Mouse (Mus musculus) G1E (cell line): ENCODE results near the gene Hist1h4m. TPM values are rescaled to one million over a fixed set of nuclear protein-coding genes. Genes with fewer than 3 reads are reported as not detected.
"Not testable (repeated sequence)": the region's sequence is repeated elsewhere in the genome, so short reads cannot be mapped to it uniquely, and the experiment has no call there.

Experiments
- ATAC-seq: 2 replicates; pipeline ENCODE4 v1.8.0; 2016; ENCODE audit warnings: mild to moderate bottlenecking; ENCODE audit not compliant: insufficient number of reproducible peaks, poor library complexity, low FRiP score, severe bottlenecking; ENCODE audit errors: extremely low read depth
- DNase-seq: peaks from one replicate; pipeline ENCODE4 v3.0.0; 2012; ENCODE audit warnings: low spot score
- H3K27me3 ChIP-seq: 2 replicates; pipeline ENCODE4 v1.6.1; 2012; ENCODE audit warnings: mild to moderate bottlenecking, low read length, inconsistent platforms; ENCODE audit not compliant: insufficient read depth
- H3K36me3 ChIP-seq: replicated peaks from 2 replicates; pipeline ENCODE3; 2012; ENCODE audit warnings: mild to moderate bottlenecking, inconsistent platforms
- H3K4me1 ChIP-seq: 2 replicates; pipeline ENCODE4 v1.6.1; 2012; ENCODE audit warnings: low read depth, low read length, inconsistent platforms, mixed read lengths; ENCODE audit not compliant: insufficient read depth
- H3K4me3 ChIP-seq: 2 replicates; pipeline ENCODE4 v1.5.1; 2012; ENCODE audit warnings: low read depth, mild to moderate bottlenecking, inconsistent platforms, low read length, moderate library complexity, mixed read lengths
- H3K9me3 ChIP-seq: replicated peaks from 2 replicates; pipeline ENCODE4 v1.6.1; 2012; ENCODE audit warnings: inconsistent platforms
- CTCF ChIP-seq: IDR thresholded peaks from 2 replicates; pipeline ENCODE4 v1.5.1; 2012; ENCODE audit warnings: low read depth, low read length, inconsistent platforms, mixed read lengths
- GATA1 ChIP-seq: IDR thresholded peaks from 2 replicates; pipeline ENCODE4 v1.6.1; 2012; ENCODE audit warnings: borderline replicate concordance, low read length, inconsistent platforms, mixed read lengths
- GATA2 ChIP-seq: IDR thresholded peaks from 2 replicates; pipeline ENCODE4 v1.6.1; 2012; ENCODE audit warnings: low read depth, low read length, inconsistent platforms, borderline replicate concordance
- POLR2AphosphoS5 ChIP-seq: IDR thresholded peaks from 2 replicates; pipeline ENCODE4 v1.6.1; 2012; ENCODE audit warnings: low read depth, low read length, inconsistent platforms; ENCODE audit not compliant: insufficient replicate concordance
- TAL1 ChIP-seq: conservative IDR thresholded peaks from 2 replicates; pipeline ENCODE4 v1.6.1; 2012; ENCODE audit warnings: low read depth, low read length, inconsistent platforms, mixed read lengths
- polyA plus RNA-seq: library from polyadenylated mRNA; stranded (reverse); fragments of >175 nt; gene quantifications from 2 replicates; pipeline ENCODE4 v1.2.3, GENCODE M21; 2012
- total RNA-seq, 2 experiments: library from RNA; stranded (forward) in 1 of 2; stranded (reverse) in 1 of 2; fragments of 200-1000 nt in 1 of 2; fragments of >200 nt in 1 of 2; fragmentation: Nextera tagmentation in 1 of 2; gene quantifications; 2 replicates each; pipeline ENCODE4 v1.2.3; 2014 to 2017

Gene Hist1h4m
- total and polyA plus RNA-seq, 3 experiments, result 94.6 to 203 TPM; not detected in 1

- not testable (repeated sequence) for H3K27me3 ChIP-seq, DNase-seq, H3K9me3 ChIP-seq, H3K4me3 ChIP-seq, H3K36me3 ChIP-seq
- H3K4me1 ChIP-seq, result peaks cover 13% of the 10 kb centered on the region; the same call in 1 of the 2 replicates
- peak; percentile 28; the same call in 1 of the 2 replicates for ATAC-seq
Measured at GRCm38 (mm10) chr13:21820082-21820890, 8.7 kb downstream of the Hist1h4m start.

- TF ChIP-seq POLR2AphosphoS5, result no peak
- no peak for TF ChIP-seq TAL1
- no peak for TF ChIP-seq GATA2
- no peak for TF ChIP-seq GATA1
- no peak for TF ChIP-seq CTCF
- Histone ChIP-seq H3K9me3 (no peaks in the 10 kb centered on the region), H3K4me1 (peaks cover 9% of the 10 kb centered on the region; the same call in 1 of the 2 replicates), H3K36me3 (no peaks in the 10 kb centered on the region), H3K27me3 (no peaks in the 10 kb centered on the region), H3K4me3 (no peak overlapping the region)
- ATAC-seq (no peak), DNase-seq (no peak)
Measured at GRCm38 (mm10) chr13:21828511-21828910, 17.0 kb downstream of the Hist1h4m start.

GRCm38 (mm10) chr13:21830344-21830743 is 18.8 kb downstream of the Hist1h4m start:
- peaks cover 6% of the 10 kb centered on the region; the same call in 1 of the 2 replicates for H3K4me1 ChIP-seq
- DNase-seq (no peak), ATAC-seq (no peak)
- no peaks in the 10 kb centered on the region for H3K36me3 ChIP-seq
- H3K9me3 ChIP-seq, result no peaks in the 10 kb centered on the region
- no peaks in the 10 kb centered on the region for H3K27me3 ChIP-seq
- TF ChIP-seq TAL1, result no peak
- no peak for TF ChIP-seq GATA2
- no peak for TF ChIP-seq CTCF
- TF ChIP-seq GATA1, result no peak
- no peak; the same call in 1 of the 2 replicates for TF ChIP-seq POLR2AphosphoS5
- no peak overlapping the region for H3K4me3 ChIP-seq

DNA sequence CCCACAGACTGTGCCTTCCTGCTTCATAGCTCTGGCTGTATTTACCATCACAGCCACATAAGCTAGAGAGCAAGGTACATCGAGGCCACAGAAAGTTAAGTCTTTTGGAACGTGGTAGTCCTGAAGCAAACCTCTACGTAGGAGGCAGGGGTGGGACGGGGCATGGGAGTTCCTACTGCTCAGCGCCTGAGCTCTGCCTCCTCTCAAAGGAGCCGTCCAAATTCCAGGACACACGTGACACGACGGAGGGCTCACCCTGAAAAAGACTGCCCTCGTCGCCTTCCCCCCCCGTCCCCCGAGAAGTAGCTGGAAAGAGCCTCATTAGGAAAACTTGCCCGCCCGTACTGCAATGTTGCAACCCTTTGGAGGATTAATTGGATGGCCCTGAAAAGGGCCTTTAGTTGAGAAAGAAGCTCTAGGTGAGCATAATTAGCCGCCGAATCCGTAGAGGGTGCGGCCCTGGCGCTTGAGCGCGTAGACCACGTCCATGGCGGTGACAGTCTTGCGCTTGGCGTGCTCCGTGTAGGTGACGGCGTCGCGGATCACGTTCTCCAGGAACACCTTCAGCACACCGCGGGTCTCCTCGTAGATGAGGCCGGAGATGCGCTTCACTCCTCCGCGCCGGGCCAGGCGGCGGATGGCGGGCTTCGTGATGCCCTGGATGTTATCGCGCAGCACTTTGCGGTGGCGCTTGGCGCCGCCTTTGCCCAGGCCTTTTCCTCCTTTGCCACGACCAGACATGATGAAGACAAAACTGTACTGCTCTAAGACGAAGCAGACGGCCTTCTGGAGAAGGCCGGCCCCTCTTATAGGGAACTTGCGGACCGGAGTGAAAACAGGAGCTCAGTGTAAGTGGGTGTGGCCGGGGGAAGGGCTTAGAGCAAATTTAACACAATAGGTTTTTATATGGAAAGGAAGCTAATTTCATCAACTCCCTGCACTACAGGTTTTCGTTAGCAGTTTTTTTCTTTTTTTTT is 20.2 kb downstream of the Hist1h4m start, which contains the start of gene Hist1h4n:
TSS of gene Hist1h4n (minus strand) at position 779 of the 977 bp plus-strand sequence.
- DNase-seq, H3K9me3 ChIP-seq, H3K27me3 ChIP-seq, H3K4me3 ChIP-seq, H3K36me3 ChIP-seq, H3K4me1 ChIP-seq: not testable (repeated sequence)
- peak; percentile 43 for ATAC-seq
- TF ChIP-seq POLR2AphosphoS5, result 0 out of 2 replicates have a peak, but pooled peaks have one; percentile 56

- H3K4me1 ChIP-seq, H3K36me3 ChIP-seq, H3K4me3 ChIP-seq, H3K27me3 ChIP-seq, DNase-seq, H3K9me3 ChIP-seq: not testable (repeated sequence)
- ATAC-seq, result peak; percentile 82
Measured at GRCm38 (mm10) chr13:21833461-21833860, 21.9 kb downstream of the Hist1h4m start, which contains the start of the genes Hist1h2ap and Hist1h2br. Gene Hist1h2ap, minus strand, starts transcription at chr13:21833507. Gene Hist1h2br, plus strand, starts transcription at chr13:21833743.

DNA sequence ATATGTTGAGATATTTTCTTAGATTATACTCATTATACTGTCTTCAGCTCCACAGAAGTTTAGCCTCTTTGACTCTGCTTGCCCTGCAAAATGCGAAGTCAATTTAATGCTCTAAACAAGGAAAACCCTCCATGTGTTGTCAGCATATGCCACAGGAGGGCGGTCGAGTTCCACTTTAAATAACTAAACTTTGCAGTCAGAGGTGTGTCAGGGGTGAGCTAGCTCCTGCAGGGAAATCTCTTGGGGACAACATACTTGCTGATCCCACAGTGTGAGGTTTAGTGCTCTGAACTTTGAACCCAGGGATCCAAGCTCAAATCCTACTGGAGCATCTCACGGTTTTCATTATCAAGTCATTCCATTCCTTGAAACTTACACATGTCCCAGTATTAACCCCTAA is 29.0 kb downstream of the Hist1h4m start:
- ATAC-seq, result peak; percentile 60
- H3K4me1 ChIP-seq, DNase-seq, H3K36me3 ChIP-seq, H3K4me3 ChIP-seq, H3K9me3 ChIP-seq, H3K27me3 ChIP-seq: not testable (repeated sequence)

- ATAC-seq, H3K9me3 ChIP-seq, H3K4me1 ChIP-seq, H3K4me3 ChIP-seq, DNase-seq, H3K36me3 ChIP-seq, H3K27me3 ChIP-seq: not testable (repeated sequence)
Measured at GRCm38 (mm10) chr13:21846356-21846755, 34.8 kb downstream of the Hist1h4m start.
